Mouse (Mus musculus): ENCODE measurements at regions not wholly inside any gene's neighbourhood (a gene's known extent, or its start where the extent isn't known, plus 50 kb on each side); places are given as distances from the start of the nearest gene placed in this dataset.

DNA sequence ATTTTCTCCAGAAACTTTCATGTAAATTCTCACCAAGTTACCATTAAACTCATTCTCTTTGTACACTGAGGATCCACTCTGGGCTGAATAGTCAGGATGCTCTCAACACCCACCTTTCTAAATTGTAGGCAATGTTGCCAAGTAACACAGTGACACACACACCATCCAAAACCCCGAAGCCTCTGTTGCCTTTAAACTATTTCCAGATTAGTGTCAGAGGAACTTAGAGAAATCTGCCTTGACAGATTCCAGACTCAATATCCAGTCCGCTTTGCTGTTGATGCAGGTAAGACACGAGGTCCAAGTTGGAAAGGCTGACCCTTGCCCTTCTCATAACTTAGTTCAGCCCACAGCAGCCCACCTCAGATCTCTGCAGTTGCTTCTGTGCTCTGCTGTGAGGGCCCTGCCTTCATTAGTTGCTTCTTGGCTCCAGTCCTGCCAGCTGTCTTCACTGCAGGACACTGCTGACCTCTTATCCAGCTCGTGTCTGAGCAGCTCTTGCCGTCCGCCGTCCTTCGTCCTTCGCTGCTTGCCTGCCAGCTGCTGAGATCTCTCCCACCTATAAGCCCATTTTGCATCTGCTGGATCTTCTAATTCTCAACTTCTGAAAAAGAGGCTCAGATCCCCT lies 306.4 kb upstream of the Tbl1xr1 start:
- TF ChIP-seq CTCF (IDR thresholded peaks at IDR 0.05; ENCODE audit: low read depth, low read length): no peak
- TF ChIP-seq POLR2A (IDR thresholded peaks at IDR 0.05; ENCODE audit: borderline replicate concordance, low read depth, low read length): no peak
